Mouse (Mus musculus) liver, postnatal 0 days (tissue): Measurements from ENCODE around the gene Ric8b. TPM values are rescaled to one million over a fixed set of nuclear protein-coding genes. Genes with fewer than 3 reads are reported as not detected.

Experiments
- ATAC-seq: fragments of 200-750 bp; cut with Nextera tagmentation; 2 replicates; pipeline ENCODE4 v1.8.0; 2017; ENCODE audit warnings: mild to moderate bottlenecking, moderate library complexity
- DNase-seq: peaks from one replicate; pipeline ENCODE4 v3.0.0-alpha.2; 2016
- H3K27ac ChIP-seq: fragments of 300-500 bp; sonication (generic); 2 replicates; pipeline ENCODE4 v1.5.1; 2014; ENCODE audit warnings: antibody characterized with exemption, moderate library complexity, mild to moderate bottlenecking, low read depth
- H3K27me3 ChIP-seq: fragments of 300-500 bp; sonication (generic); 2 replicates; pipeline ENCODE4 v1.6.1; 2014; ENCODE audit warnings: low read length, control low read depth, mixed read lengths; ENCODE audit not compliant: insufficient read depth
- H3K36me3 ChIP-seq: fragments of 300-500 bp; sonication (generic); replicated peaks from 2 replicates; pipeline ENCODE4 v1.6.1; 2014; ENCODE audit warnings: mild to moderate bottlenecking, control low read depth, low read length, moderate library complexity, mixed read lengths; ENCODE audit not compliant: insufficient read depth
- H3K4me1 ChIP-seq: fragments of 300-500 bp; sonication (generic); 2 replicates; pipeline ENCODE4 v1.6.1; 2014; ENCODE audit warnings: antibody characterized with exemption, mild to moderate bottlenecking, control low read depth; ENCODE audit not compliant: insufficient read depth
- H3K4me2 ChIP-seq: fragments of 300-500 bp; sonication (generic); 2 replicates; pipeline ENCODE4 v1.6.1; 2014; ENCODE audit warnings: low read depth, mild to moderate bottlenecking, low read length, moderate library complexity, mixed read lengths
- H3K4me3 ChIP-seq: fragments of 300-500 bp; sonication (generic); 2 replicates; pipeline ENCODE4 v1.5.1; 2014; ENCODE audit warnings: low read depth, low read length
- H3K9ac ChIP-seq: fragments of 300-500 bp; sonication (generic); replicated peaks from 2 replicates; pipeline ENCODE4 v1.6.1; 2014; ENCODE audit warnings: mild to moderate bottlenecking, moderate library complexity
- H3K9me3 ChIP-seq: fragments of 300-500 bp; sonication (generic); 2 replicates; pipeline ENCODE4 v1.6.1; 2016; ENCODE audit warnings: mild to moderate bottlenecking, control low read depth, low read length, mixed read lengths
- CTCF ChIP-seq: sonication (generic); IDR thresholded peaks from 2 replicates; pipeline ENCODE4 v1.5.1; 2016; ENCODE audit warnings: antibody characterized with exemption, low read depth
- EP300 ChIP-seq: IDR thresholded peaks from 2 replicates; pipeline ENCODE4 v1.6.1; 2016; ENCODE audit warnings: antibody characterized with exemption, low read depth, mild to moderate bottlenecking
- WGBS: fragments of 180-500 bp; shearing (Covaris S2); extraction: QIAGEN DNeasy Blood & Tissue Kit; methylation state at CpG from one replicate; pipeline ENCODE4 v1.1.7; 2014; ENCODE audit not compliant: insufficient replicate concordance; 5-methylcytosine and 5-hydroxymethylcytosine counted together
- polyA plus RNA-seq: library from polyadenylated mRNA; unstranded; fragments of >200 nt; fragmentation: Nextera tagmentation; extraction: Ambion mirVana; gene quantifications from 2 replicates; pipeline ENCODE4 v1.2.1, GENCODE M21; 2015

Gene Ric8b
- polyA plus RNA-seq, 1 experiment from 2014 or later: 2.6 TPM

DNA sequence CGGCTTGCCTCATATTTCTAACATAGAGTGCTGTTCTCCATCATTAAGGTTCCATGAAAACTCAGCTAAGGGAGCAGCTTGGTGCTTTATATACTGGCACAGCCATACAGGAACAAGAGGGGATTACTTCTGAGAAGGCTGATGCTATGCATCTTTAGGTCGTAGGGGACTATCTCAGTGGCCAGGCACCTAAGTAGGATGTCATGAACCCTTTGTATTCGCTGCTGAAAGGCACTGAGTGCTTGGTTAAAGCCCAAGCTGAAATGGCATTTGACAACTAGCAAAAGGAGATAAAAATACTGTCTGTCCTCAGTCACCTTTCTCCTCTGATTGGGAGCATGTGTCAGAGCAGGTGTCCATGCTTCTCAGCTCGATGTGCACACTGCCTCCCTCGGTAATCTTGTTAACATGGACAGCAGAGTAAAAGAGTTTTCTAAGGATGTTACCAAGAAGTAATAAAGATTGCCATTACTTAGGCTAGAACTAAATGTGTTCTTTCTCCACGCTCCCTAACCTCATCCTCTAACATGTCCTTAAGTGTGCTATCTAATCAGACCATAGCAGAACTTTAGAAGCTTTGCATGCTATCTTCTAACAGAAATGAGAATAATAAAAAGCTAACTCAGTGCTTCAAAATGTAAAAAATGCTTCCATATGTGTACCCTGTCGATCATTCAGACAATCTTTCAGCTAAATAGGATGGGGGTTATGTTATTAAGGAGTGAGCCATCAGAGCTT is 89.3 kb downstream of the Ric8b start:
- ATAC-seq (peak; percentile 55), DNase-seq (no peak)
- TF ChIP-seq CTCF: no peak
- peak; percentile 46; the same call in 1 of the 2 replicates for TF ChIP-seq EP300
- H3K4me1 ChIP-seq: peaks cover 2% of the 10 kb centered on the region; the same call in 1 of the 2 replicates
- no peak overlapping the region for H3K4me2 ChIP-seq
- no peaks in the 10 kb centered on the region for H3K27me3 ChIP-seq
- H3K27ac ChIP-seq: no peak overlapping the region
- H3K9ac ChIP-seq: no peak overlapping the region
- H3K36me3 ChIP-seq: peaks cover 18% of the 10 kb centered on the region
- H3K4me3 ChIP-seq: no peak overlapping the region
- 61% methylated on average over 7 of the region's 7 CpGs for WGBS
- H3K9me3 ChIP-seq: no peaks in the 10 kb centered on the region

DNA sequence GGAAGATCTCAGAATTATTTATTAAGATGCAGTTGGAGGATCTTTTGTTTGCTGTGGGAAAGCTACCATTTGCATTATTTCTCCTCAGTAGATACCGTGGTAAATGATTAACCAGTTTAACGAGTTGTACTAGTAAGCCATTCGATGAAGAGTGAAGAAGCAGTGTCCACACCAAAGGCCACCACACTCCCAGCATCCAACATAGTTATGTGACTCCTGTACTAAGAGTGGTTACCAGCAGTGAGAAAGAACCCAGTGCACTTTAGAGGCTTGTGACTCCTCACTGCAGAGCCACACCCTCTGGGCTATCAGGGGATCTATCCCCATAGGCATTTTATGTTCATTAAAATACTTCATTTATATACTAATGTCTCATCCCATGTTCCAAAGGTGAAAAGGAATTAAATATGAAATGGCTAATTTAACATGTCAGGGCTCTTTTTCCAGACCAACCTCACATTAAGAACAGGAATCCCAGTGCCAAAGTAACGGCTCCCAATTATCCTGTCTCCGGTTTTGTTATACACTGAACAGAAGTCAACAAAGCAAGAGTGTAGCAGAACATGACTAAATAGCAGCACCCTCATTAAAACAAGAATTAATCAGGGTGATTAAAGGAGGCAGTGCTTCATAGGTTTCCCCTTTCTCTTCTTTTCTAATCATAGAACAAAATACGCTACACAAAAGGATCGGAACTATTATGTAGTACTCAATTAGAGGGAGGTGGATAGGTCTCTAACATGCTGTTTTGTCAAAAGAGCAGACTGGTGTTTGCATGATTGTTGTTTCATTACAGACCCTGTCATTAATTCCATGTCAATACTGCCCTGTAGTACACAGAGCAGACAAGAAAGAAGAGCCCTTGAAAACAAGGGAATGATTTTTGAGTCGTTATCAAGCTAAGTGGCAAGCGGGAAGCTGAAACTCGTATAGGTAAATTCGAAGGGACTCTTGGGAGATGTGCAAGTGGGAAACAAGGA is 90.7 kb downstream of the Ric8b start:
- Histone ChIP-seq H3K4me1 (peaks cover 3% of the 10 kb centered on the region; the same call in 1 of the 2 replicates), H3K36me3 (peaks cover 15% of the 10 kb centered on the region), H3K9ac (no peak overlapping the region), H3K4me3 (no peak overlapping the region), H3K27me3 (no peaks in the 10 kb centered on the region), H3K4me2 (no peak overlapping the region), H3K27ac (no peak overlapping the region), H3K9me3 (no peaks in the 10 kb centered on the region)
- WGBS: 79% methylated on average over 11 of the region's 11 CpGs
- ATAC-seq: peak; percentile 51
- TF ChIP-seq CTCF (no peak), EP300 (no peak)
- DNase-seq: no peak

DNA sequence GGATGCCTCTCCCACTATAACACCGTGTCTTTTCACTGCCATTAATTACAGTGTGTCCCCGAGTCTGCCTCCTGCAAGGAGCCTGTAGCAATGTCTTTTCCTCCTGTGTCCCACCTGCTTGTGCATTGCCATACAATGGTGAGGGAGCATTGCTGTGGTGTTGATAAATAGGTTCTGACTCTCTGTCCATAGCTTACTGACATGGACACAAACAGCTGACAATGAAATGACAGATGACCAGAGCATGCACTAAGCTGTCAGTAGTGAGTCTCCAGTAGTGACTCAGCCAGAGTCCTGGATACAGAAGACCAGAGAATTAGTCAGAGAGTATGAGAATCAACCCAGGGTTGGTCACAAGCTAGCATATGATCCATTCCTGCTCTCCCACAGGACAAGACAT is 93.7 kb downstream of the Ric8b start:
- Histone ChIP-seq H3K9ac (no peak overlapping the region), H3K4me2 (no peak overlapping the region), H3K36me3 (peaks cover 25% of the 10 kb centered on the region), H3K9me3 (no peaks in the 10 kb centered on the region), H3K4me1 (peaks cover 3% of the 10 kb centered on the region; the same call in 1 of the 2 replicates), H3K27me3 (no peaks in the 10 kb centered on the region), H3K27ac (no peak overlapping the region), H3K4me3 (no peak overlapping the region)
- ATAC-seq (no peak), DNase-seq (no peak)
- 85% methylated on average over 2 of the region's 2 CpGs for WGBS
- no peak for TF ChIP-seq CTCF
- TF ChIP-seq EP300: no peak

DNA sequence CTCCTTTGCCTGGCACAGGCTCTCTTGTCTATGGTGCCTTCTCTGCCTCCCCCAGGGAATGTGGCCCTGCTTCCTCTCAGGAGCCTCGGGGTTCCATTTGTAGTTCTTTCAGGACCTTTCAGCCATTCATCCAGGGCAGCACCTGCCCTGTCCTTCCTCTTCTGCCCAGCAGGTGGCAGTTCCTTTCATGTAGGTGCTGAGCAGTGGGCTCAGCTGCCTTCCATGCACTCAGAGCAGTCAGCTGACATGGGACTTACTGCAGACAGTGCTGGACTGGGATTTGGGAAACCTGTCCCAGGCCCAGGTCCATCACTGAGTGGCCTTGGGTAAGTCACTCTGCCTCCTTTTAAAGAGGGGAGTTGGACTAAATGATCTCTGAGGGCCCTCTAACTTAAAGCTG is 96.0 kb downstream of the Ric8b start:
- ATAC-seq: peak; percentile 49
- whole genome bisulfite sequencing: 7% methylated on average over 1 of the region's 1 CpGs
- TF ChIP-seq EP300 (no peak), CTCF (peak; percentile 80)

DNA sequence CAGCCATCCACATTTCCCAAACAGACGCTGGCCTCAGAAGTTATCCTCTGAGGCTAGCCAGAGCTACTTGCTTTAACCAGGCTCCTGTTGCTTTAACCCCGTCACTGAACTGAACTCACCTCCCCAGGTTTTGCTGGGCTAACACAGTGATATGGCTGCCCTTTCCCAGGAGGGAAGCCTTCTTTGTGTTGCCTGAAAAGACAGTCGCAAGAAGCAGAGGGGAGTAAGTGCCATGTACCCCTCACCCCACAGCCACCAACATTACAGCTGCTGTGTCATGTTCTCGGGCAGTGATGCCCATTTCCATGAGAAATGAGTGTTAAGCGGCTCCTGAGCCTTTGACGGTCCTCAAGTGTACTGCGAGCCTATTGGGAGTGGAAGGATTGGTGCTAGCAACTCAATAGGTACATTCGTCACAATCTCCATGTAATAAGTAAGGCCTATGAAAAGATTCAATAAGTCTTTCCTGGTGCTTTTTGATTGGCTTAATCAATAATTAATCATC is 96.6 kb downstream of the Ric8b start:
- H3K4me1 ChIP-seq: 0 out of 2 replicates have a peak, but pooled peaks cover 3% of the 10 kb centered on the region
- H3K27me3 ChIP-seq: no peaks in the 10 kb centered on the region
- no peak overlapping the region for H3K27ac ChIP-seq
- H3K9me3 ChIP-seq: no peaks in the 10 kb centered on the region
- 88% methylated on average over 8 of the region's 8 CpGs for WGBS
- peaks cover 31% of the 10 kb centered on the region for H3K36me3 ChIP-seq
- H3K9ac ChIP-seq: no peak overlapping the region
- no peak overlapping the region for H3K4me2 ChIP-seq
- no peak for TF ChIP-seq EP300
- TF ChIP-seq CTCF: no peak
- no peak overlapping the region for H3K4me3 ChIP-seq
- DNase-seq (no peak), ATAC-seq (no peak)

More for the DNA sequence above, 96.0 kb downstream of the Ric8b start:
- H3K27me3 ChIP-seq: no peaks in the 10 kb centered on the region
- H3K4me2 ChIP-seq: no peak overlapping the region
- H3K4me1 ChIP-seq: peaks cover 3% of the 10 kb centered on the region; the same call in 1 of the 2 replicates
- H3K9me3 ChIP-seq: no peaks in the 10 kb centered on the region
- peak; percentile 50 for DNase-seq
- H3K27ac ChIP-seq: no peak overlapping the region
- no peak overlapping the region for H3K9ac ChIP-seq
- no peak overlapping the region for H3K4me3 ChIP-seq
- peaks cover 31% of the 10 kb centered on the region for H3K36me3 ChIP-seq

DNA sequence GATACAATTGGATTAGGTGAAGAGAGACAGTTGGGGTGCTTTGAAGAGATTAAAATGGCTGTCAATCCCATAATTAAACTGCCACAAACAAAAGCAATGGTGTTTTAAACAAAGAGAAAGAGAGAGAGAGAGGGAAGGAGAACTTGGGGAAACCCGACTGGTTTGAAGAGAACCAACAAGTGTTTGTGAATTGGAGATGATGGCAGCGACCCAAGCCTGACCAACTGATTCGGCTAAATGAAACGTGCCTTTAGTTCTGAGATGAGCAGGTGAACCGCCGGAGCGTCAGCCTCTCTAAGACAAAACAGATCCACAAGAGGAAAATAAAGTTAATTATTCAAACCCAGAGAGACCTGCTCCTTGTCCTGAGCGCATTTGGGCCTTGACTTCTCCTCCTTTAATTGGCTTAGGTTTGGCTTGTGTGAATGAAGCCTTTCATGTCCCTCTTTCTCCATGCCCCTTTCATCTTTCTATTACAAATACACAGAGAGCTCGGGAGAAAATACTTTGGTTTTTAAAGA is 97.1 kb downstream of the Ric8b start:
- TF ChIP-seq EP300 (no peak), CTCF (no peak)

More for the DNA sequence above, 97.1 kb downstream of the Ric8b start:
- Histone ChIP-seq H3K9me3 (no peaks in the 10 kb centered on the region), H3K4me2 (no peak overlapping the region), H3K4me1 (0 out of 2 replicates have a peak, but pooled peaks cover 3% of the 10 kb centered on the region), H3K36me3 (peaks cover 28% of the 10 kb centered on the region), H3K27me3 (no peaks in the 10 kb centered on the region), H3K9ac (no peak overlapping the region), H3K27ac (no peak overlapping the region), H3K4me3 (no peak overlapping the region)
- WGBS: 83% methylated on average over 9 of the region's 9 CpGs
- ATAC-seq (no peak), DNase-seq (no peak)
